Mouse (Mus musculus) spleen, adult 2 months (tissue): ENCODE measurements at regions not wholly inside any gene's neighbourhood (a gene's known extent, or its start where the extent isn't known, plus 50 kb on each side); places are given as distances from the start of the nearest gene placed in this dataset.

Source experiments
- CTCF ChIP-seq: fragments of 200-500 bp; IDR thresholded peaks from 2 replicates; pipeline ENCODE4 v1.5.1; 2011; ENCODE audit warnings: mild to moderate bottlenecking, inconsistent platforms; ENCODE audit not compliant: insufficient read depth, insufficient read length, insufficient replicate concordance; ENCODE audit errors: extremely low read depth
- POLR2A ChIP-seq: fragments of 200-500 bp; IDR thresholded peaks from 2 replicates; pipeline ENCODE4 v1.6.1; 2011; ENCODE audit warnings: low read depth, low read length, inconsistent platforms

DNA sequence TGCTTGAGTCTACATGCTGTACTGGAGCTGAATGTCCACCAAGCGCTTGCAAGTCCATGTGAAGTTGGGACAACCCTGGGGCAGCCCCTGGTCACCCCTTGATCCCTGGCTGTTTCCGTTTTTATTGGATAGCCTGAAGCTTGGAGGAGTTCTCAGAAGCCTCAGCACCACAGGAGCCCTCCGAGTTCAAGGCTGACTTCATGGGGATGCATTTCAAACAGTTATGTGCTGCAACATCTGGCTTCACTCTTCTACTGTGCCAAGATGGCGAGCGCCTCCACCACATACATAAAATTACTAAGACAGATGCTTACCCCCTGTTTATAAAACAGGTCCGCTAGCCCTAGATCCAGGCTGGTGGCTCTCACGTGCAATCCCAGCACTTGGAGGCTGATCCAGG, 120.1 kb upstream of the Zfp706 start:
- no peak for TF ChIP-seq CTCF
- TF ChIP-seq POLR2A = no peak
